Mouse (Mus musculus): Measurements from ENCODE around the gene Ttc23.
A peak's percentile ranks its signal among the peaks of the same experiment; 100 is the strongest.

DNA sequence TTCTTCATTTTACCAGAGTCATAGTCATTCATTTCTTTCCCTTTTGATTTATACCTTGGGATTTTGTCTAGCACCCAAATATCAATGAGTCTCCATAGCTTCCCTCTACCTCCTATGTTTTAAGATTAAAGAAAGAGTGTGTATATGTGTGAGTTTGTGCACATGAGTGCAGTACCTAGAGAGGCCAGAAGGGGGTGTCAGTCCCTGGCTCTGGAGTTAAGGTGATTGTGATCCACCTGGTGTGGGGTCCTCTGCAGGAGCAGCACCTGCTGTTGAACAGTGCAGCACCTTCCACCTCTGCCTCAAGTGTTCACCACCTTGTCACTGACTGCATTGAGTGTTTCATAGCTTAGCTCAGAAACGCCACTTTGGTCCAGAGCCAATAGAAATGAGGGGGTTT, 23.8 kb downstream of the Ttc23 start:
- TF ChIP-seq EP300 (IDR thresholded peaks at IDR 0.05; ENCODE audit: low read depth) (no peak), CTCF (IDR thresholded peaks at IDR 0.05; ENCODE audit: low read depth) (peak; percentile 61)

Measured in liver, embryonic 14.5 days (tissue).